Mouse (Mus musculus) embryo, embryonic 9.5 days (tissue): ENCODE data around the gene Nudt3.

Experiments
- DNase-seq: peaks from one replicate; pipeline ENCODE4 v3.0.0-alpha.2; 2017; ENCODE audit errors: extremely low spot score

Gene Nudt3

GRCm38 (mm10) chr17:27603036-27603435, 20.3 kb downstream of the Nudt3 start:
- no peak for DNase-seq

- no peak for DNase-seq
Measured at GRCm38 (mm10) chr17:27600869-27601268, 22.4 kb downstream of the Nudt3 start.

- DNase-seq = no peak
Measured at GRCm38 (mm10) chr17:27600286-27600685, 23.0 kb downstream of the Nudt3 start.

- no peak for DNase-seq
Measured at GRCm38 (mm10) chr17:27596376-27597190, 26.7 kb downstream of the Nudt3 start.

- no peak for DNase-seq
Measured at GRCm38 (mm10) chr17:27595659-27596375, 27.5 kb downstream of the Nudt3 start.

- no peak for DNase-seq
Measured at GRCm38 (mm10) chr17:27592565-27592910, 30.8 kb downstream of the Nudt3 start.

GRCm38 (mm10) chr17:27591826-27592564, 31.3 kb downstream of the Nudt3 start:
- no peak for DNase-seq

- no peak for DNase-seq
Measured at GRCm38 (mm10) chr17:27588231-27588630, 35.1 kb downstream of the Nudt3 start.

- no peak for DNase-seq
Measured at GRCm38 (mm10) chr17:27587252-27587651, 36.0 kb downstream of the Nudt3 start.

- no peak for DNase-seq
Measured at GRCm38 (mm10) chr17:27586661-27587060, 36.6 kb downstream of the Nudt3 start.

GRCm38 (mm10) chr17:27583185-27583894, 40.0 kb downstream of the Nudt3 start:
- no peak for DNase-seq

GRCm38 (mm10) chr17:27580392-27581068, 42.8 kb downstream of the Nudt3 start:
- DNase-seq = no peak

GRCm38 (mm10) chr17:27579816-27580215, 43.5 kb downstream of the Nudt3 start:
- no peak for DNase-seq

- no peak for DNase-seq
Measured at GRCm38 (mm10) chr17:27578487-27578886, 44.8 kb downstream of the Nudt3 start.

GRCm38 (mm10) chr17:27577468-27577867, 45.8 kb downstream of the Nudt3 start:
- DNase-seq = no peak

GRCm38 (mm10) chr17:27576056-27576455, 47.2 kb downstream of the Nudt3 start:
- no peak for DNase-seq

GRCm38 (mm10) chr17:27575116-27575776, 48.0 kb downstream of the Nudt3 start:
- no peak for DNase-seq

GRCm38 (mm10) chr17:27574470-27575115, 48.7 kb downstream of the Nudt3 start:
- no peak for DNase-seq

- DNase-seq = no peak
Measured at GRCm38 (mm10) chr17:27573772-27574320, 49.4 kb downstream of the Nudt3 start.

GRCm38 (mm10) chr17:27571315-27571714, 52.0 kb downstream of the Nudt3 start:
- no peak for DNase-seq
